In genomic region chr16:90385326-90385687, GRCm38 (mm10) we compare ENCODE assay signal across 7 mouse cellular contexts. TPM values are rescaled to one million over a fixed set of nuclear protein-coding genes. Genes with fewer than 3 reads are reported as not detected.
DNase-seq lines count a peak whose midpoint lies in the region; ATAC-seq and TF ChIP-seq lines count a peak whose summit lies in the region.

No protein-coding gene starts in this region.

- ATAC-seq in embryonic facial prominence, embryonic 15.5 days (ENCODE audit: insufficient number of reproducible peaks, low FRiP score, low TSS enrichment, low read depth) = no peak; the same call in 1 of the 2 replicates
- no peak; the same call in 1 of the 2 replicates for ATAC-seq in intestine, postnatal 0 days

- intact Hi-C loops in left cerebral cortex, postnatal 10 days (cut with DNase I) = loop anchor here (2.0 to 10.0 kb wide), 3 partner anchors 99 to 325 kb away; no protein-coding TSS in a partner anchor
- intact Hi-C loops in gastrocnemius, postnatal 36 days (cut with DNase I) = no loop called here

- H3K27ac ChIP-seq in embryonic facial prominence, embryonic 15.5 days (replicated peaks) = peak overlapping the region; percentile 95
- H3K27ac ChIP-seq in intestine, postnatal 0 days (ENCODE audit: low read depth, low read length) = peak overlapping the region; percentile 42; the same call in 1 of the 2 replicates

- DNase-seq in left cerebral cortex, adult 18-20 months (ENCODE audit: low spot score in 2 of 2) = peak; percentile 22
- no peak for DNase-seq in left cerebral cortex, postnatal 10 days (ENCODE audit: extremely low spot score in 1 of 2, low spot score in 2 of 2)
- DNase-seq in gastrocnemius, postnatal 36 days = no peak
- DNase-seq in adrenal gland, adult 8-10 months = no peak

- under 1% methylated on average over 16 of the region's 16 CpGs for WGBS in embryonic facial prominence, embryonic 15.5 days
- WGBS in intestine, postnatal 0 days = 0% methylated on average over 16 of the region's 16 CpGs

- H3K27me3 ChIP-seq in embryonic facial prominence, embryonic 15.5 days = no peaks in the 10 kb centered on the region
- H3K27me3 ChIP-seq in intestine, postnatal 0 days (replicated peaks; ENCODE audit: control insufficient read depth, insufficient read depth, low read length) = no peaks in the 10 kb centered on the region
- peaks cover 16% of the 10 kb centered on the region for H3K27me3 ChIP-seq in myocyte (ENCODE audit: control insufficient read depth, insufficient read depth, insufficient read length)

- H3K79me2 ChIP-seq in myocyte (ENCODE audit: control insufficient read depth, insufficient read depth) = no peaks in the 10 kb centered on the region

- H3K4me3 ChIP-seq in embryonic facial prominence, embryonic 15.5 days (replicated peaks) = peak overlapping the region; percentile 85
- peak overlapping the region; percentile 84 for H3K4me3 ChIP-seq in intestine, postnatal 0 days (ENCODE audit: low read depth, low read length)
- H3K4me3 ChIP-seq in myocyte = peak overlapping the region; percentile 25

- TF ChIP-seq CTCF in intestine, postnatal 0 days (IDR thresholded peaks at IDR 0.05; ENCODE audit: low read depth) = no peak

- no peaks in the 10 kb centered on the region for H3K36me3 ChIP-seq in embryonic facial prominence, embryonic 15.5 days
- no peaks in the 10 kb centered on the region for H3K36me3 ChIP-seq in intestine, postnatal 0 days (ENCODE audit: control insufficient read depth, insufficient read depth)
- H3K36me3 ChIP-seq in myocyte (ENCODE audit: control insufficient read depth, insufficient read depth) = no peaks in the 10 kb centered on the region

- H3K4me2 ChIP-seq in embryonic facial prominence, embryonic 15.5 days (replicated peaks) = peak overlapping the region; percentile 85
- peak overlapping the region; percentile 97 for H3K4me2 ChIP-seq in intestine, postnatal 0 days (replicated peaks; ENCODE audit: low read depth)
- peak overlapping the region; percentile 73 for H3K4me2 ChIP-seq in myocyte (ENCODE audit: low read depth)

- H3K4me1 ChIP-seq in embryonic facial prominence, embryonic 15.5 days = peaks cover 49% of the 10 kb centered on the region
- H3K4me1 ChIP-seq in intestine, postnatal 0 days (replicated peaks; ENCODE audit: control insufficient read depth, insufficient read depth, low read length) = no peaks in the 10 kb centered on the region

- no peaks in the 10 kb centered on the region for H3K9me3 ChIP-seq in embryonic facial prominence, embryonic 15.5 days (replicated peaks)
- no peaks in the 10 kb centered on the region for H3K9me3 ChIP-seq in intestine, postnatal 0 days (ENCODE audit: control insufficient read depth)

- H3K9ac ChIP-seq in embryonic facial prominence, embryonic 15.5 days = peak overlapping the region; percentile 94
- peak overlapping the region; percentile 74 for H3K9ac ChIP-seq in intestine, postnatal 0 days (ENCODE audit: low read depth, low read length)

- peak overlapping the region; percentile 39 for H3ac ChIP-seq in myocyte (ENCODE audit: control insufficient read depth, insufficient read length)

- no peak for TF ChIP-seq POLR2A in myocyte (IDR thresholded peaks at IDR 0.05; ENCODE audit: insufficient read length, low read depth)

TF ChIP-seq in myocyte, 11 proteins besides CTCF, POLR2A, EP300 and RAD21:
- TF ChIP-seq E2F4 (IDR thresholded peaks at IDR 0.05; ENCODE audit: insufficient read depth) (no peak), REST (IDR thresholded peaks at IDR 0.05; ENCODE audit: insufficient read depth, insufficient read length) (no peak), TCF12 (IDR thresholded peaks at IDR 0.05; ENCODE audit: insufficient read depth, poor library complexity, severe bottlenecking) (no peak), USF1 (IDR thresholded peaks at IDR 0.05; ENCODE audit: low read depth) (no peak)
TF ChIP-seq in myocyte: peak in this region for 0.

RNA-seq across cellular contexts. Expression of gene Hunk, which starts 0.5 kb away (rescaled TPM):
- total RNA-seq in left cerebral cortex, adult 18-20 months (2021) = 10 to 100 TPM; 13.0 to 16.8 TPM
- total RNA-seq in left cerebral cortex, postnatal 10 days (2021) = 1 to 10 TPM; 8.7 TPM
- 12.4 and 12.9 TPM in 2 replicates for polyA plus RNA-seq in embryonic facial prominence, embryonic 15.5 days (2015; fragmentation: Nextera tagmentation; extraction: Ambion mirVana)
- 1.9 and 2.0 TPM in 2 replicates for polyA plus RNA-seq in intestine, postnatal 0 days (2015; fragmentation: Nextera tagmentation; extraction: Ambion mirVana)
- polyA plus RNA-seq in myocyte (2012; fragmentation: generic; extraction: Trizol) = 0.37 TPM
- total RNA-seq in gastrocnemius, postnatal 36 days (2021) = 1 to 10 TPM in 1 of 2 experiments, under 1 TPM in 1; 0.74 to 1.1 TPM
- total RNA-seq in adrenal gland, adult 8-10 months (2022) = 10 to 100 TPM in 2 of 4 experiments, 1 to 10 TPM in 2; 5.3 to 14.9 (median 8.2) TPM

Comparison
In these comparisons a context has a peak if more than half of its experiments do, and no peak if none do; other contexts are left out.
1. DNase-seq: peak in left cerebral cortex, adult 18-20 months (2 of 2); none in left cerebral cortex, postnatal 10 days (0 of 2), gastrocnemius, postnatal 36 days (0 of 2) and adrenal gland, adult 8-10 months (single experiment).
2. H3K4me3 ChIP-seq: peak in every context shown above with its lines; median percentile 85 in embryonic facial prominence, embryonic 15.5 days; 84 in intestine, postnatal 0 days; 25 in myocyte.
3. Peak in every context shown above with its lines, with median percentiles within 50 percentile points of each other: H3K4me2 ChIP-seq.